Mouse (Mus musculus): Measurements from ENCODE around the gene Majin. TPM values are rescaled to one million over a fixed set of nuclear protein-coding genes. Genes with fewer than 3 reads are reported as not detected.

Gene Majin
- not detected for total RNA-seq (2021)

- no peak for DNase-seq (ENCODE audit: extremely low spot score in 1 of 2, low spot score in 1 of 2)
Observed at GRCm38 (mm10) chr19:6184131-6184530, at the start of gene Majin. Majin (plus strand) TSS chr19:6184388.

GRCm38 (mm10) chr19:6136397-6136796 lies 47.8 kb upstream of the Majin start:
- DNase-seq (ENCODE audit: extremely low spot score in 1 of 2, low spot score in 1 of 2) = no peak

GRCm38 (mm10) chr19:6139701-6140100 lies 44.5 kb upstream of the Majin start:
- no peak for DNase-seq (ENCODE audit: extremely low spot score in 1 of 2, low spot score in 1 of 2)

- no peak for DNase-seq (ENCODE audit: extremely low spot score in 1 of 2, low spot score in 1 of 2)
Observed at GRCm38 (mm10) chr19:6140374-6140677, 43.9 kb upstream of the Majin start.

GRCm38 (mm10) chr19:6140678-6141393 lies 43.4 kb upstream of the Majin start, which contains the start of gene Batf2:
Batf2 (plus strand) TSS chr19:6140983.
- DNase-seq (ENCODE audit: extremely low spot score in 1 of 2, low spot score in 1 of 2) = peak; percentile 81 to 90

GRCm38 (mm10) chr19:6141394-6141749 lies 42.8 kb upstream of the Majin start, which contains the start of gene Arl2:
Arl2 (minus strand) TSS chr19:6141548.
- peak in 1 of 2 experiments; percentile 68 for DNase-seq (ENCODE audit: extremely low spot score in 1 of 2, low spot score in 1 of 2)

GRCm38 (mm10) chr19:6144842-6145241 lies 39.3 kb upstream of the Majin start:
- no peak for DNase-seq (ENCODE audit: extremely low spot score in 1 of 2, low spot score in 1 of 2)

- DNase-seq (ENCODE audit: extremely low spot score in 1 of 2, low spot score in 1 of 2) = no peak
Observed at GRCm38 (mm10) chr19:6155174-6155573, 29.0 kb upstream of the Majin start.

GRCm38 (mm10) chr19:6156372-6156771 lies 27.8 kb upstream of the Majin start:
- DNase-seq (ENCODE audit: extremely low spot score in 1 of 2, low spot score in 1 of 2) = no peak

GRCm38 (mm10) chr19:6157220-6157619 lies 27.0 kb upstream of the Majin start:
- DNase-seq (ENCODE audit: extremely low spot score in 1 of 2, low spot score in 1 of 2) = no peak

- no peak for DNase-seq (ENCODE audit: extremely low spot score in 1 of 2, low spot score in 1 of 2)
Observed at GRCm38 (mm10) chr19:6163872-6164547, 20.2 kb upstream of the Majin start.

GRCm38 (mm10) chr19:6166750-6167149 lies 17.4 kb upstream of the Majin start:
- no peak for DNase-seq (ENCODE audit: extremely low spot score in 1 of 2, low spot score in 1 of 2)

GRCm38 (mm10) chr19:6171215-6171614 lies 13.0 kb upstream of the Majin start:
- no peak for DNase-seq (ENCODE audit: extremely low spot score in 1 of 2, low spot score in 1 of 2)

GRCm38 (mm10) chr19:6174771-6175170 lies 9.4 kb upstream of the Majin start:
- DNase-seq (ENCODE audit: extremely low spot score in 1 of 2, low spot score in 1 of 2) = no peak

- DNase-seq (ENCODE audit: extremely low spot score in 1 of 2, low spot score in 1 of 2) = no peak
Observed at GRCm38 (mm10) chr19:6178775-6179174, 5.4 kb upstream of the Majin start.

- no peak for DNase-seq (ENCODE audit: extremely low spot score in 1 of 2, low spot score in 1 of 2)
Observed at GRCm38 (mm10) chr19:6181629-6182028, 2.6 kb upstream of the Majin start.

GRCm38 (mm10) chr19:6182534-6182933 lies 1.7 kb upstream of the Majin start:
- DNase-seq (ENCODE audit: extremely low spot score in 1 of 2, low spot score in 1 of 2) = no peak

GRCm38 (mm10) chr19:6204265-6204664 lies 20.1 kb downstream of the Majin start:
- no peak for DNase-seq (ENCODE audit: extremely low spot score in 1 of 2, low spot score in 1 of 2)

- DNase-seq (ENCODE audit: extremely low spot score in 1 of 2, low spot score in 1 of 2) = no peak
Observed at GRCm38 (mm10) chr19:6206716-6207115, 22.5 kb downstream of the Majin start.

- no peak for DNase-seq (ENCODE audit: extremely low spot score in 1 of 2, low spot score in 1 of 2)
Observed at GRCm38 (mm10) chr19:6216046-6216705, 32.0 kb downstream of the Majin start.

GRCm38 (mm10) chr19:6218606-6219005 lies 34.4 kb downstream of the Majin start:
- no peak for DNase-seq (ENCODE audit: extremely low spot score in 1 of 2, low spot score in 1 of 2)

GRCm38 (mm10) chr19:6226135-6226534 lies 41.9 kb downstream of the Majin start, which contains the start of gene Gpha2:
Gpha2 (plus strand) TSS chr19:6226380.
- no peak for DNase-seq (ENCODE audit: extremely low spot score in 1 of 2, low spot score in 1 of 2)

All from layer of hippocampus, postnatal 25 days (tissue).